Mouse (Mus musculus): ENCODE results near the gene Fchsd2. TPM values are rescaled to one million over a fixed set of nuclear protein-coding genes. Genes with fewer than 3 reads are reported as not detected.

The Fchsd2 gene
- total RNA-seq (2021), result 21.6 and 31.8 TPM in 2 replicates
- long read RNA-seq, experiment 1, full-length matches to known transcripts, result 7 of 11 reads
- long read RNA-seq, experiment 1, partial matches to known transcripts, result 2 of 11 reads
- long read RNA-seq, experiment 1, other reads (novel, unspliced or antisense), result 2 of 11 reads
- long read RNA-seq, experiment 2, full-length matches to known transcripts, result 4 of 10 reads
- long read RNA-seq, experiment 2, partial matches to known transcripts, result 2 of 10 reads
- long read RNA-seq, experiment 2, other reads (novel, unspliced or antisense), result 4 of 10 reads

GRCm38 (mm10) chr7:101092618-101093017 is at the start of gene Fchsd2:
Gene Fchsd2 (plus strand): TSS chr7:101092863.
- no peak for DNase-seq

GRCm38 (mm10) chr7:101043846-101044541 is 48.7 kb upstream of the Fchsd2 start:
- DNase-seq, result no peak

GRCm38 (mm10) chr7:101048247-101048646 is 44.4 kb upstream of the Fchsd2 start:
- no peak for DNase-seq

- no peak for DNase-seq
These were observed 43.2 kb upstream of the Fchsd2 start for GRCm38 (mm10) chr7:101049326-101050087.

GRCm38 (mm10) chr7:101050724-101051550 is 41.7 kb upstream of the Fchsd2 start:
- DNase-seq, result peak; percentile 46

- peak; percentile 71 for DNase-seq
These were observed 41.0 kb upstream of the Fchsd2 start for GRCm38 (mm10) chr7:101051551-101052221.

GRCm38 (mm10) chr7:101053136-101053535 is 39.5 kb upstream of the Fchsd2 start:
- peak; percentile 37 for DNase-seq

GRCm38 (mm10) chr7:101057309-101057708 is 35.4 kb upstream of the Fchsd2 start:
- DNase-seq, result no peak

GRCm38 (mm10) chr7:101059188-101059587 is 33.5 kb upstream of the Fchsd2 start:
- DNase-seq, result no peak

- no peak for DNase-seq
These were observed 32.2 kb upstream of the Fchsd2 start for GRCm38 (mm10) chr7:101060476-101060875.

GRCm38 (mm10) chr7:101061381-101061780 is 31.3 kb upstream of the Fchsd2 start:
- peak; percentile 93 for DNase-seq

GRCm38 (mm10) chr7:101062246-101062645 is 30.4 kb upstream of the Fchsd2 start:
- peak; percentile 32 for DNase-seq

GRCm38 (mm10) chr7:101063523-101063922 is 29.1 kb upstream of the Fchsd2 start:
- no peak for DNase-seq

GRCm38 (mm10) chr7:101064697-101065688 is 27.7 kb upstream of the Fchsd2 start:
- DNase-seq, result peak; percentile 22

- no peak for DNase-seq
These were observed 26.7 kb upstream of the Fchsd2 start for GRCm38 (mm10) chr7:101066009-101066408.

- DNase-seq, result peak; percentile 42
These were observed 25.9 kb upstream of the Fchsd2 start for GRCm38 (mm10) chr7:101066650-101067346.

GRCm38 (mm10) chr7:101067521-101067920 is 25.1 kb upstream of the Fchsd2 start:
- no peak for DNase-seq

GRCm38 (mm10) chr7:101069271-101069670 is 23.4 kb upstream of the Fchsd2 start:
- DNase-seq, result no peak

GRCm38 (mm10) chr7:101070406-101070805 is 22.3 kb upstream of the Fchsd2 start:
- DNase-seq, result no peak

- DNase-seq, result no peak
These were observed 21.6 kb upstream of the Fchsd2 start for GRCm38 (mm10) chr7:101071020-101071419.

All from adrenal gland, postnatal 14 days (tissue).